Comparison of ENCODE assay signal across 15 mouse cellular contexts in the genomic region with DNA sequence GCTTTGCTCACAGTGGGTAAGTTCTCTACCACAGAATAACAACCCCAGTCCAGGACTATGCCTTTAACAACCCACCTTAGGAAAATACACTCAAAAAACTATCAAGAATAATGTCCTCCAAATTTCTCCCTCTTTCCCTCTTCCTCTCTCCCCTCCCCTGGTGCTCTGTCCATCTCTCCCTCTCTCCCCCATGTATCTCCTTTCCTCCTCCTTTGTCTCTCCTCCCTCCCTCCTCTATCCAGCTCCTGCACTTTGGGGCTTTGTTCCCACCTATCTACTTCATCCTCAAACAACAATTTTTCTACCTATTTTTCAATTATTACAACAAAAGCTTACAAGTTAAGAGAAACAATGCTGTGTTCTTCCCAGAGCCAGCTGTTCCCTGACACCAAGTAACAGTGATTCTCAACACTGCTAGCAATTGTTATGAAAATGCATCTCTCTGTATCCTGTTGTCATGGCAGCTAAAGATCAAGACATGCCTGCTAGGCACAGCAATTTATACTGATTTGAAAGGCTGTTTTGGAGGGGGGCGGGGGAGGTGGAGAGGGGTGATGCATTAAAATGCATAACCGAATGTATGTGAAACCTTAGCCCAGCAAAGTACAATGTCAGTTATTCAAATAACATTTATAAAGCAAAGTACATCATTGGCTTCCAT.
DNase-seq lines count a peak whose midpoint lies in the region; ATAC-seq lines count a peak whose summit lies in the region.
"Had no signal": no experiment of that assay in that cellular context is flagged by ENCODE, and none has a peak within 500 bp of the region (broad histone marks: within the 10 kb centered on the region; RNA-seq: fewer than 3 reads in every experiment).

No protein-coding gene starts in this region.

- peak overlapping the region; percentile 88 for H3K27ac ChIP-seq in forebrain, embryonic 11.5 days (ENCODE audit: low read depth, low read length)
- peak overlapping the region; percentile 74 for H3K27ac ChIP-seq in hindbrain, embryonic 15.5 days (replicated peaks)
- H3K27ac ChIP-seq in neural tube, embryonic 12.5 days, result peak overlapping the region; percentile 74
- H3K27ac ChIP-seq: embryonic facial prominence, embryonic 15.5 days; kidney, postnatal 0 days; liver, embryonic 15.5 days; macrophage had no signal

- H3K36me3 ChIP-seq in forebrain, embryonic 11.5 days (ENCODE audit: control insufficient read depth, insufficient read depth, low read length), result no peaks in the 10 kb centered on the region
- no peaks in the 10 kb centered on the region for H3K36me3 ChIP-seq in hindbrain, embryonic 15.5 days
- H3K36me3 ChIP-seq in neural tube, embryonic 12.5 days, result no peaks in the 10 kb centered on the region
- H3K36me3 ChIP-seq: embryonic facial prominence, embryonic 15.5 days; liver, embryonic 15.5 days had no signal

- DNase-seq in embryo, embryonic 10 days (ENCODE audit: low spot score), result peak; percentile 68
- DNase-seq in forebrain, embryonic 11.5 days (ENCODE audit: low spot score), result peak; percentile 69
- DNase-seq in adrenal gland, postnatal 25 days, result no peak
- DNase-seq in cerebellum, postnatal 36 days, result no peak
- DNase-seq in MN1 (ENCODE audit: low spot score), result no peak
- DNase-seq: adrenal gland, adult 2 months; thymus, postnatal 4 days had no signal

- H3K4me1 ChIP-seq in forebrain, embryonic 11.5 days (replicated peaks; ENCODE audit: control insufficient read depth, insufficient read depth, low read length), result peaks cover 2% of the 10 kb centered on the region; the same call in 1 of the 2 replicates
- H3K4me1 ChIP-seq in hindbrain, embryonic 15.5 days (replicated peaks), result peaks cover 11% of the 10 kb centered on the region
- peaks cover 15% of the 10 kb centered on the region for H3K4me1 ChIP-seq in neural tube, embryonic 12.5 days
- H3K4me1 ChIP-seq: embryonic facial prominence, embryonic 15.5 days; liver, embryonic 15.5 days had no signal

- H3K4me2 ChIP-seq in forebrain, embryonic 11.5 days (ENCODE audit: low read depth, low read length, severe bottlenecking), result peak overlapping the region; percentile 9; the same call in 1 of the 2 replicates
- no peak overlapping the region for H3K4me2 ChIP-seq in hindbrain, embryonic 15.5 days
- peak overlapping the region; percentile 24 for H3K4me2 ChIP-seq in neural tube, embryonic 12.5 days (replicated peaks)
- H3K4me2 ChIP-seq: embryonic facial prominence, embryonic 15.5 days; heart, embryonic 11.5 days; liver, embryonic 15.5 days had no signal

- no peaks in the 10 kb centered on the region for H3K27me3 ChIP-seq in forebrain, embryonic 11.5 days (ENCODE audit: control insufficient read depth, insufficient read depth, low read length)
- H3K27me3 ChIP-seq in hindbrain, embryonic 15.5 days, result no peaks in the 10 kb centered on the region
- H3K27me3 ChIP-seq in neural tube, embryonic 12.5 days (replicated peaks), result no peaks in the 10 kb centered on the region
- H3K27me3 ChIP-seq: embryonic facial prominence, embryonic 15.5 days; liver, embryonic 15.5 days had no signal

- peak; percentile 87 for ATAC-seq in forebrain, embryonic 11.5 days (replicated peaks; ENCODE audit: low FRiP score)
- peak; percentile 87 for ATAC-seq in hindbrain, embryonic 15.5 days (ENCODE audit: low FRiP score, low read depth)
- peak; percentile 85 for ATAC-seq in neural tube, embryonic 12.5 days (ENCODE audit: low FRiP score, low read depth)
- ATAC-seq in erythroid progenitor cell, adult 5-6 weeks (replicated peaks; ENCODE audit: low FRiP score, poor library complexity, severe bottlenecking), result no peak

- WGBS in forebrain, embryonic 11.5 days, result 9% methylated on average over 2 of the region's 2 CpGs
- 8% methylated on average over 2 of the region's 2 CpGs for WGBS in hindbrain, embryonic 15.5 days
- WGBS in neural tube, embryonic 12.5 days, result 20% methylated on average over 2 of the region's 2 CpGs

- no peaks in the 10 kb centered on the region for H3K9me3 ChIP-seq in forebrain, embryonic 11.5 days (ENCODE audit: control insufficient read depth, low read length)
- H3K9me3 ChIP-seq in hindbrain, embryonic 15.5 days, result no peaks in the 10 kb centered on the region
- no peaks in the 10 kb centered on the region for H3K9me3 ChIP-seq in neural tube, embryonic 12.5 days
- H3K9me3 ChIP-seq: embryonic facial prominence, embryonic 15.5 days; liver, embryonic 15.5 days had no signal

- peak overlapping the region; percentile 21; the same call in 1 of the 2 replicates for H3K9ac ChIP-seq in forebrain, embryonic 11.5 days (ENCODE audit: low read length)
- no peak overlapping the region for H3K9ac ChIP-seq in hindbrain, embryonic 15.5 days
- H3K9ac ChIP-seq in neural tube, embryonic 12.5 days, result no peak overlapping the region
- H3K9ac ChIP-seq: embryonic facial prominence, embryonic 15.5 days; liver, embryonic 15.5 days had no signal

- no peak overlapping the region for H3K4me3 ChIP-seq in forebrain, embryonic 11.5 days (ENCODE audit: low read depth, low read length)
- no peak overlapping the region for H3K4me3 ChIP-seq in hindbrain, embryonic 15.5 days
- no peak overlapping the region for H3K4me3 ChIP-seq in neural tube, embryonic 12.5 days
- H3K4me3 ChIP-seq: embryonic facial prominence, embryonic 15.5 days; liver, embryonic 15.5 days had no signal

Comparison
In these comparisons a context has a peak if more than half of its experiments do, and no peak if none do; other contexts are left out.
1. DNase-seq: peak in embryo, embryonic 10 days (single experiment) and forebrain, embryonic 11.5 days (single experiment); none in adrenal gland, postnatal 25 days (single experiment), cerebellum, postnatal 36 days (0 of 2) and MN1 (single experiment).
2. Peak in every context shown above with its lines, with median percentiles within 50 percentile points of each other: H3K27ac ChIP-seq.